Mouse (Mus musculus) liver, embryonic 14.5 days (tissue): ENCODE measurements around the gene Tmem219. TPM values are rescaled to one million over a fixed set of nuclear protein-coding genes. Genes with fewer than 3 reads are reported as not detected.

ENCODE experiments used
- ATAC-seq: fragments of 200-750 bp; cut with Nextera tagmentation; 2 replicates; pipeline ENCODE4 v1.8.0; 2017; ENCODE audit warnings: moderate number of reproducible peaks, mild to moderate bottlenecking, moderate library complexity; ENCODE audit not compliant: insufficient read depth
- DNase-seq, 3 experiments: peaks; one replicate each; pipeline ENCODE4 v3.0.0-alpha.2; 2012 to 2013; ENCODE audit warnings: low read depth in 3 of 3, low spot score in 3 of 3
- H3K27ac ChIP-seq: fragments of 300-500 bp; sonication (generic); 2 replicates; pipeline ENCODE4 v1.5.1; 2014; ENCODE audit warnings: moderate library complexity, mild to moderate bottlenecking, control low read depth, inconsistent platforms
- H3K27me3 ChIP-seq: fragments of 300-500 bp; sonication (generic); 2 replicates; pipeline ENCODE4 v1.6.1; 2014; ENCODE audit warnings: mild to moderate bottlenecking, low read length, moderate library complexity; ENCODE audit not compliant: control insufficient read depth, insufficient read depth
- H3K36me3 ChIP-seq: fragments of 300-500 bp; sonication (generic); replicated peaks from 2 replicates; pipeline ENCODE4 v1.6.1; 2014; ENCODE audit warnings: low read depth; ENCODE audit not compliant: control insufficient read depth, insufficient read depth
- H3K4me1 ChIP-seq, 2 experiments: fragments of 200-500 bp in 1 of 2; fragments of 300-500 bp in 1 of 2; sonication (generic) in 1 of 2; replicated peaks; 2 replicates each; pipeline ENCODE4 v1.6.1; 2012 to 2014; ENCODE audit warnings: antibody characterized with exemption in 1 of 2, inconsistent platforms in 1 of 2, low read length in 1 of 2; ENCODE audit not compliant: control insufficient read depth in 2 of 2, insufficient read depth in 2 of 2
- H3K4me2 ChIP-seq: fragments of 300-500 bp; sonication (generic); 2 replicates; pipeline ENCODE4 v1.6.1; 2014; ENCODE audit warnings: low read depth, mild to moderate bottlenecking, control low read depth, moderate library complexity
- H3K4me3 ChIP-seq, 2 experiments: fragments of 200-500 bp in 1 of 2; fragments of 300-500 bp in 1 of 2; sonication (generic) in 1 of 2; 2 replicates each; pipeline ENCODE4 v1.5.1; 2012 to 2014; ENCODE audit warnings: low read depth in 2 of 2, low read length in 2 of 2, mild to moderate bottlenecking in 2 of 2, control low read depth in 1 of 2, inconsistent platforms in 1 of 2, moderate library complexity in 1 of 2; ENCODE audit not compliant: insufficient read depth in 1 of 2
- H3K9ac ChIP-seq: fragments of 300-500 bp; sonication (generic); replicated peaks from 2 replicates; pipeline ENCODE4 v1.6.1; 2014; ENCODE audit warnings: mild to moderate bottlenecking, control low read depth, moderate library complexity
- H3K9me3 ChIP-seq: fragments of 300-500 bp; sonication (generic); 2 replicates; pipeline ENCODE4 v1.6.1; 2016; ENCODE audit warnings: low read length, mixed read lengths; ENCODE audit not compliant: control insufficient read depth
- CTCF ChIP-seq: IDR thresholded peaks from 2 replicates; pipeline ENCODE4 v1.5.1; 2016; ENCODE audit warnings: antibody characterized with exemption, low read depth, control low read depth
- EP300 ChIP-seq: IDR thresholded peaks from 2 replicates; pipeline ENCODE4 v1.6.1; 2016; ENCODE audit warnings: antibody characterized with exemption, low read depth
- WGBS: fragments of 180-500 bp; shearing (Covaris S2); extraction: QIAGEN DNeasy Blood & Tissue Kit; methylation state at CpG from one replicate; pipeline ENCODE4 v1.1.7; 2014; ENCODE audit not compliant: insufficient replicate concordance; 5-methylcytosine and 5-hydroxymethylcytosine counted together
- polyA plus RNA-seq, 2 experiments: library from polyadenylated mRNA; depleted of rRNA in 1 of 2; stranded (reverse) in 1 of 2; unstranded in 1 of 2; fragments of >200 nt; fragmentation: Nextera tagmentation in 1 of 2; extraction: Ambion mirVana in 1 of 2; gene quantifications; 2 replicates each; pipeline versions ENCODE4 v1.2.1 to v1.2.3; 2012 to 2014

Gene Tmem219
- polyA plus RNA-seq, 2 experiments: 10.8 to 17.1 TPM

DNA sequence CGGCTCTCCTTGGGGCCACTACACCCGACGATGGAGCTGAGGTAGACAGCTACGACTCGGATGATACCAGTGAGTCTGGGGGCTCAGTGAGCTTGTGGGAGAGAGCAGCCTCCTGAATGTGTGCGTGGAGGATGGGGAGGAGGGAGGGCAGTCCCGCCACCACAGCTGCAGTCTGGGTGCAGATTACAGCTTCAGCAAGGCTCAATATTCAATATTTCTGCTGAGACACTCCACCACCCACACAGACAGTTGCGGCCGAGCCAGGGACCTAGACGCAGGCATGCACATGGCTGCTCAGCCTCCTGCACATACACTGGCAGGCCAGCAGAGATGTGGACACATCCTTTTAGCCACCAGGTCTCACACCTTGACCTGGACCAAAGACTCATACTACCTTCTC, 73.9 kb downstream of the Tmem219 start:
- H3K36me3 ChIP-seq: peaks cover 2% of the 10 kb centered on the region; the same call in 1 of the 2 replicates
- 25% methylated on average over 10 of the region's 10 CpGs for WGBS
- DNase-seq (no peak), ATAC-seq (no peak)
- no peaks in the 10 kb centered on the region for H3K4me1 ChIP-seq
- H3K9ac ChIP-seq: no peak overlapping the region
- H3K27ac ChIP-seq: no peak overlapping the region
- H3K27me3 ChIP-seq: peaks cover 37% of the 10 kb centered on the region
- H3K4me2 ChIP-seq: no peak overlapping the region
- no peak for TF ChIP-seq CTCF
- TF ChIP-seq EP300: no peak
- no peaks in the 10 kb centered on the region for H3K9me3 ChIP-seq
- H3K4me3 ChIP-seq: no peak overlapping the region

DNA sequence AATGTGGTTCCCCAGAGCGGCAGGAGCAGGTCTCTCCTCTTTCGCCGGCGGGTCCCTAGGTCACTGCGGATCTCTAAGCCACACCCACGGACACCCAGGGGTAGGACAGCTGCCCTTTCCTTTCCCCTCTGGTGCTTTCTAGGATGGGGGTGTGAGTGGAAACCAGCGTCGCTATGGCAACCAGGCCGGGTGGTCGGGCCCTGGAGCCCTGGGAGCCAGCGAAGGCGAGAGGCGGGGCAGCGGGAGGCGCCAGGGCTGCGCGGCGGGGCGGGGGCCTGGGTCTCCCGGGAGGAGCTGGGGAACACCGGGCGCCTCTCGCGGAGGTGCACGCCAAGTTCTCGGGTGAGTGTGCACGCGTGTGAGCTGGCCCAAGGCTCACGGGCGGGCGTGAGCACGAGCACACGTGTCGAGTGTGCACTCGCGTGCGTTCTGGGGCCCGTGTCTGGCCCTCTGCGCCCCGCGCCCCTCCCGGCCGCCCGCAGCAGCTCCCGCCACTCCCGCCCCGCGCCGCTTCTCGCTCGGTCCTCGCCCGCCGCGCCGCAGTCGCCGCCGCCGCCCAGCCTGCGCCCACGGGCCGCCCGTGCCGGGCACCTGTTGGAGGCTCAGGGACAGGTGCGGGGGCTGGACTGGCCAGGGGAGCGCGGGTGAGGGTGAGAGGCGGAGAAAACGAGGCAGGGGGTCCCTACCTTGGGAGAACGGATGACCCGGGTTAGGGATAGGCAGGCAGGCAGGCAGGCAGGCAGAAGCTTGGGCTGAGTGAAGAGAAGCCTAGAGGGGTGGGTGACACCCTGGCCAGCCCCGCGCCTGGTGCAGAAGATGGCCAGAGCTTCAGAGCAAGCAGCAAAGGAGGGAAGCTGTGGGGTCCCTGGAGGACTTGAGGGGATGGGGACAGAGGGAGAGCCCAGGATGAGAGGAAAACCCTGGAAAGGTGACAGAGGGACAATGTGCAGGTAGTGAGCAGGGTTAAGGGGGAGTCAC, 75.0 kb downstream of the Tmem219 start:
- 0 out of 2 replicates have a peak overlapping the region, but pooled peaks have one; percentile 20 for H3K9ac ChIP-seq
- peak overlapping the region; percentile 62 for H3K4me2 ChIP-seq
- no peaks in the 10 kb centered on the region for H3K9me3 ChIP-seq
- 2% methylated on average over 61 of the region's 74 CpGs for WGBS
- H3K36me3 ChIP-seq: no peaks in the 10 kb centered on the region
- no peaks in the 10 kb centered on the region for H3K4me1 ChIP-seq
- ATAC-seq (no peak), DNase-seq (no peak)
- peaks cover 37% of the 10 kb centered on the region for H3K27me3 ChIP-seq
- H3K4me3 ChIP-seq: peak overlapping the region; percentile 28 to 30; a peak in 3 of 4 replicates
- H3K27ac ChIP-seq: no peak overlapping the region
- no peak for TF ChIP-seq EP300
- TF ChIP-seq CTCF: no peak

DNA sequence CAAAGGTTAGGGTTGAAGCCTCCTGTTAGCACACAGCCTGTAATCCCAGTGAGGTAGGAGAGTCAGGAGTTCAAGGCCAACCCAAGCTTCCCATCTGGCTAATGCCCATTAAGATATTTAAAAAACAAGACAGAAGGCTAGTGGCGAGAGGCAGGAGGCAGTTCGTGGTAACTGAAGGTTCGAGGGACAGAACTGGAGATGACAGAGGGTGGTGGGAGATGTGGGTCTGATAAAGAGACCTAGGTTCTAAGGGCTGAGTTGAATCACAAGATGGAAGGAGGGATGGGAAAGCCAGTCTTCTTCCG, 75.6 kb downstream of the Tmem219 start, which contains the start of gene Doc2a:
TSS of gene Doc2a (plus strand) at position 301 of the 305 bp plus-strand sequence.
- Histone ChIP-seq H3K27me3 (peaks cover 37% of the 10 kb centered on the region), H3K4me3 (peak within 1 kb of the TSS; percentile 28 to 30; a peak in 3 of 4 replicates), H3K9me3 (no peaks in the 10 kb centered on the region), H3K4me1 (no peaks in the 10 kb centered on the region), H3K4me2 (peak within 1 kb of the TSS; percentile 62), H3K36me3 (no peaks in the 10 kb centered on the region), H3K9ac (0 out of 2 replicates have a peak within 1 kb of the TSS, but pooled peaks have one; percentile 20), H3K27ac (no peak within 1 kb of the TSS)
- no peak for ATAC-seq
- 25% methylated on average over 4 of the region's 4 CpGs for WGBS
- TF ChIP-seq EP300 (no peak), CTCF (no peak)
- DNase-seq: no peak

DNA sequence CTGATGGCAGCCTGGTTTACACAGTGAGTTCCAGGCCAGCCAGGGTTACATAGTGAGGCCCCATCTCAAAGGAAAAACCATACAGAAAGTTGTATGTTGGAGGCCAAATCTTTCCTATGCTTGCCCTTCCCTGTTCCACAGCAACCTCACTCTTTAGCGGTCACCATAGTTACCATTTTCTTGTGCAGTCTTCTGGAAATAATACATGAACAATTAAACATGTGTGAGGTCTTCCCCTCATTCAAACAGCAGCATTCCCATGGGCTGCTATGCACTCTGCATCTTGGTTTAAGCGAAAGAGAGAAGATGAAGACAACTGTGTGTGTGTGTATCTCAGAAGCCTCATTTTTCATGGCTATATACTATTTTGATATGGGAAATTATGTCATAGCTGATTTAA, 77.2 kb downstream of the Tmem219 start:
- Histone ChIP-seq H3K9me3 (no peaks in the 10 kb centered on the region), H3K9ac (no peak overlapping the region), H3K4me1 (no peaks in the 10 kb centered on the region), H3K36me3 (no peaks in the 10 kb centered on the region), H3K4me2 (no peak overlapping the region), H3K4me3 (no peak overlapping the region), H3K27ac (no peak overlapping the region), H3K27me3 (peaks cover 37% of the 10 kb centered on the region)
- no peak for TF ChIP-seq EP300
- TF ChIP-seq CTCF: no peak
- ATAC-seq: no peak
- 72% methylated on average over 2 of the region's 2 CpGs for WGBS
- no peak for DNase-seq

DNA sequence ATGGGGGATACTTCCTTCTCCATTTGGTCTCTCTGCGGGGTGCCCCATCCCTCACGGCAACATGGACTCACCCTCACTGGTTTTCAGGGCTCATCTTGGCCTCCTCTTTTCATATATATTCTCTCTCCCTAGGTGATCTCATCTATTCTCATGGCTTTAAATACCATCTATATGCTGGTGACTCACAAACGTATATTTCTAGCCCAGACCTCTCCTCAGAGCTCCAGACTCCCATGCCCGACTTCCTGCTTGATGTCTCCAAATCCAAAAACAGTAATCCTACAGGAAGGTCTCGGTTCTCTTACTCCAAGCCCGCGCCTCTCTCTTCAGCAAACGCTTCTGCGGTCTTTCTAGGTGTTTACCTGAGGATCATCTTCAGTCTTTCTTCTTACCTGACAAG, 79.4 kb downstream of the Tmem219 start:
- no peak for DNase-seq
- no peaks in the 10 kb centered on the region for H3K9me3 ChIP-seq
- no peak for ATAC-seq
- H3K4me2 ChIP-seq: no peak overlapping the region
- H3K9ac ChIP-seq: no peak overlapping the region
- H3K27me3 ChIP-seq: peaks cover 20% of the 10 kb centered on the region
- H3K4me3 ChIP-seq: no peak overlapping the region
- TF ChIP-seq CTCF: no peak
- no peak for TF ChIP-seq EP300
- WGBS: 55% methylated on average over 9 of the region's 9 CpGs
- no peak overlapping the region for H3K27ac ChIP-seq
- no peaks in the 10 kb centered on the region for H3K4me1 ChIP-seq
- H3K36me3 ChIP-seq: no peaks in the 10 kb centered on the region

Other genes with a start within 250 kb of the Tmem219 start
Only the 30 nearest of the 31 such genes appear.
- 35.8 and 69.8 TPM in 2 replicates for gene Bola2, start 227.5 kb downstream of the Tmem219 start, polyA plus RNA-seq (2012; rRNA removed)
- gene Bola2, start 227.5 kb downstream of the Tmem219 start, polyA plus RNA-seq (2014; fragmentation: Nextera tagmentation; extraction: Ambion mirVana): 97.2 and 111 TPM in 2 replicates
- 5.7 and 6.3 TPM in 2 replicates for gene Slx1b, start 227.1 kb downstream of the Tmem219 start, polyA plus RNA-seq (2012; rRNA removed)
- 1.8 and 2.0 TPM in 2 replicates for gene Slx1b, start 227.1 kb downstream of the Tmem219 start, polyA plus RNA-seq (2014; fragmentation: Nextera tagmentation; extraction: Ambion mirVana)
- 48.0 and 52.5 TPM in 2 replicates for gene Coro1a, start 215.1 kb downstream of the Tmem219 start, polyA plus RNA-seq (2012; rRNA removed)
- 65.6 and 81.5 TPM in 2 replicates for gene Coro1a, start 215.1 kb downstream of the Tmem219 start, polyA plus RNA-seq (2014; fragmentation: Nextera tagmentation; extraction: Ambion mirVana)
- gene Mapk3, start 163.3 kb downstream of the Tmem219 start, polyA plus RNA-seq (2012; rRNA removed): 35.9 and 39.8 TPM in 2 replicates
- gene Mapk3, start 163.3 kb downstream of the Tmem219 start, polyA plus RNA-seq (2014; fragmentation: Nextera tagmentation; extraction: Ambion mirVana): 14.4 and 15.5 TPM in 2 replicates
- 1.3 and 2.0 TPM in 2 replicates for gene Gdpd3, start 156.6 kb downstream of the Tmem219 start, polyA plus RNA-seq (2012; rRNA removed)
- 0.27 and 0.59 TPM in 2 replicates for gene Gdpd3, start 156.6 kb downstream of the Tmem219 start, polyA plus RNA-seq (2014; fragmentation: Nextera tagmentation; extraction: Ambion mirVana)
- 69.9 and 74.2 TPM in 2 replicates for gene Ypel3, start 146.0 kb downstream of the Tmem219 start, polyA plus RNA-seq (2012; rRNA removed)
- 76.0 and 83.3 TPM in 2 replicates for gene Ypel3, start 146.0 kb downstream of the Tmem219 start, polyA plus RNA-seq (2014; fragmentation: Nextera tagmentation; extraction: Ambion mirVana)
- gene Tbx6, start 141.4 kb downstream of the Tmem219 start, polyA plus RNA-seq (2012; rRNA removed): 1.3 and 1.5 TPM in 2 replicates
- gene Tbx6, start 141.4 kb downstream of the Tmem219 start, polyA plus RNA-seq (2014; fragmentation: Nextera tagmentation; extraction: Ambion mirVana): 0.43 and 0.47 TPM in 2 replicates
- gene Ppp4c, start 130.4 kb downstream of the Tmem219 start, polyA plus RNA-seq (2012; rRNA removed): 81.8 and 83.2 TPM in 2 replicates
- gene Ppp4c, start 130.4 kb downstream of the Tmem219 start, polyA plus RNA-seq (2014; fragmentation: Nextera tagmentation; extraction: Ambion mirVana): 105 and 117 TPM in 2 replicates
- gene Fam57b, start 125.2 kb downstream of the Tmem219 start, polyA plus RNA-seq (2012; rRNA removed): 0.19 and 0.24 TPM in 2 replicates
- gene Fam57b, start 125.2 kb downstream of the Tmem219 start, polyA plus RNA-seq (2014; fragmentation: Nextera tagmentation; extraction: Ambion mirVana): not detected in 2 replicates
- not detected in 2 replicates for gene 4930451I11Rik, start 91.3 kb downstream of the Tmem219 start, polyA plus RNA-seq (2012; rRNA removed)
- not detected in 2 replicates for gene 4930451I11Rik, start 91.3 kb downstream of the Tmem219 start, polyA plus RNA-seq (2014; fragmentation: Nextera tagmentation; extraction: Ambion mirVana)
- 0.02 TPM in 1 of 2 replicates, not detected in the other for gene Doc2a, start 75.5 kb downstream of the Tmem219 start, polyA plus RNA-seq (2012; rRNA removed)
- gene Doc2a, start 75.5 kb downstream of the Tmem219 start, polyA plus RNA-seq (2014; fragmentation: Nextera tagmentation; extraction: Ambion mirVana): 0.18 TPM in 1 of 2 replicates, not detected in the other
- gene Hirip3, start 60.9 kb downstream of the Tmem219 start, polyA plus RNA-seq (2012; rRNA removed): 24.7 and 58.1 TPM in 2 replicates
- gene Hirip3, start 60.9 kb downstream of the Tmem219 start, polyA plus RNA-seq (2014; fragmentation: Nextera tagmentation; extraction: Ambion mirVana): 5.2 and 5.6 TPM in 2 replicates
- gene Ino80e, start 60.5 kb downstream of the Tmem219 start, polyA plus RNA-seq (2012; rRNA removed): 22.7 and 25.1 TPM in 2 replicates
- gene Ino80e, start 60.5 kb downstream of the Tmem219 start, polyA plus RNA-seq (2014; fragmentation: Nextera tagmentation; extraction: Ambion mirVana): 36.6 and 40.6 TPM in 2 replicates
- 16.2 and 16.3 TPM in 2 replicates for gene Taok2, start 38.2 kb downstream of the Tmem219 start, polyA plus RNA-seq (2012; rRNA removed)
- 6.3 and 7.0 TPM in 2 replicates for gene Taok2, start 38.2 kb downstream of the Tmem219 start, polyA plus RNA-seq (2014; fragmentation: Nextera tagmentation; extraction: Ambion mirVana)
- 4.0 and 4.3 TPM in 2 replicates for gene Kctd13, start 6.0 kb upstream of the Tmem219 start, polyA plus RNA-seq (2012; rRNA removed)
- 3.0 and 4.8 TPM in 2 replicates for gene Kctd13, start 6.0 kb upstream of the Tmem219 start, polyA plus RNA-seq (2014; fragmentation: Nextera tagmentation; extraction: Ambion mirVana)
- 0.04 TPM in 1 of 2 replicates, not detected in the other for gene Asphd1, start 26.7 kb upstream of the Tmem219 start, polyA plus RNA-seq (2012; rRNA removed)
- not detected in 2 replicates for gene Asphd1, start 26.7 kb upstream of the Tmem219 start, polyA plus RNA-seq (2014; fragmentation: Nextera tagmentation; extraction: Ambion mirVana)
- 0.19 and 0.40 TPM in 2 replicates for gene Sez6l2, start 27.6 kb upstream of the Tmem219 start, polyA plus RNA-seq (2012; rRNA removed)
- gene Sez6l2, start 27.6 kb upstream of the Tmem219 start, polyA plus RNA-seq (2014; fragmentation: Nextera tagmentation; extraction: Ambion mirVana): not detected in 2 replicates
- gene Cdipt, start 53.0 kb upstream of the Tmem219 start, polyA plus RNA-seq (2012; rRNA removed): 36.4 and 45.9 TPM in 2 replicates
- 32.6 and 34.3 TPM in 2 replicates for gene Cdipt, start 53.0 kb upstream of the Tmem219 start, polyA plus RNA-seq (2014; fragmentation: Nextera tagmentation; extraction: Ambion mirVana)
- gene Cdiptos, start 53.2 kb upstream of the Tmem219 start, polyA plus RNA-seq (2012; rRNA removed): 0.18 and 0.52 TPM in 2 replicates
- 0.20 and 0.64 TPM in 2 replicates for gene Cdiptos, start 53.2 kb upstream of the Tmem219 start, polyA plus RNA-seq (2014; fragmentation: Nextera tagmentation; extraction: Ambion mirVana)
- 3.8 and 4.5 TPM in 2 replicates for gene Mvp, start 91.7 kb upstream of the Tmem219 start, polyA plus RNA-seq (2012; rRNA removed)
- 5.5 and 5.6 TPM in 2 replicates for gene Mvp, start 91.7 kb upstream of the Tmem219 start, polyA plus RNA-seq (2014; fragmentation: Nextera tagmentation; extraction: Ambion mirVana)
- 0.10 and 0.30 TPM in 2 replicates for gene Pagr1b, start 93.6 kb upstream of the Tmem219 start, polyA plus RNA-seq (2012; rRNA removed)
- gene Pagr1b, start 93.6 kb upstream of the Tmem219 start, polyA plus RNA-seq (2014; fragmentation: Nextera tagmentation; extraction: Ambion mirVana): not detected in 2 replicates
- gene Pagr1a, start 94.4 kb upstream of the Tmem219 start, polyA plus RNA-seq (2012; rRNA removed): 8.0 and 15.2 TPM in 2 replicates
- gene Pagr1a, start 94.4 kb upstream of the Tmem219 start, polyA plus RNA-seq (2014; fragmentation: Nextera tagmentation; extraction: Ambion mirVana): 27.3 and 32.2 TPM in 2 replicates
- gene Gm42742, start 98.2 kb upstream of the Tmem219 start, polyA plus RNA-seq (2012; rRNA removed): 7.5 and 15.7 TPM in 2 replicates
- 1.2 and 8.3 TPM in 2 replicates for gene Gm42742, start 98.2 kb upstream of the Tmem219 start, polyA plus RNA-seq (2014; fragmentation: Nextera tagmentation; extraction: Ambion mirVana)
- gene Prrt2, start 98.3 kb upstream of the Tmem219 start, polyA plus RNA-seq (2012; rRNA removed): 0.08 and 0.55 TPM in 2 replicates
- 0.40 and 0.41 TPM in 2 replicates for gene Prrt2, start 98.3 kb upstream of the Tmem219 start, polyA plus RNA-seq (2014; fragmentation: Nextera tagmentation; extraction: Ambion mirVana)
- 91.4 and 97.5 TPM in 2 replicates for gene Maz, start 104.1 kb upstream of the Tmem219 start, polyA plus RNA-seq (2012; rRNA removed)
- 27.3 and 37.4 TPM in 2 replicates for gene Maz, start 104.1 kb upstream of the Tmem219 start, polyA plus RNA-seq (2014; fragmentation: Nextera tagmentation; extraction: Ambion mirVana)
- gene Kif22, start 119.6 kb upstream of the Tmem219 start, polyA plus RNA-seq (2012; rRNA removed): 43.8 and 60.1 TPM in 2 replicates
- gene Kif22, start 119.6 kb upstream of the Tmem219 start, polyA plus RNA-seq (2014; fragmentation: Nextera tagmentation; extraction: Ambion mirVana): 101 and 112 TPM in 2 replicates
- 0.08 and 0.11 TPM in 2 replicates for gene Zg16, start 164.4 kb upstream of the Tmem219 start, polyA plus RNA-seq (2012; rRNA removed)
- not detected in 2 replicates for gene Zg16, start 164.4 kb upstream of the Tmem219 start, polyA plus RNA-seq (2014; fragmentation: Nextera tagmentation; extraction: Ambion mirVana)
- 5.3 and 6.4 TPM in 2 replicates for gene AI467606, start 168.4 kb upstream of the Tmem219 start, polyA plus RNA-seq (2012; rRNA removed)
- gene AI467606, start 168.4 kb upstream of the Tmem219 start, polyA plus RNA-seq (2014; fragmentation: Nextera tagmentation; extraction: Ambion mirVana): 7.6 and 8.5 TPM in 2 replicates
- gene Qprt, start 199.3 kb upstream of the Tmem219 start, polyA plus RNA-seq (2012; rRNA removed): 35.6 and 35.9 TPM in 2 replicates
- 48.6 and 49.2 TPM in 2 replicates for gene Qprt, start 199.3 kb upstream of the Tmem219 start, polyA plus RNA-seq (2014; fragmentation: Nextera tagmentation; extraction: Ambion mirVana)
- 8.0 and 10.8 TPM in 2 replicates for gene Spn, start 214.9 kb upstream of the Tmem219 start, polyA plus RNA-seq (2012; rRNA removed)
- 7.9 and 8.0 TPM in 2 replicates for gene Spn, start 214.9 kb upstream of the Tmem219 start, polyA plus RNA-seq (2014; fragmentation: Nextera tagmentation; extraction: Ambion mirVana)